Mouse (Mus musculus): ENCODE measurements around the gene Esrra. TPM values are rescaled to one million over a fixed set of nuclear protein-coding genes. Genes with fewer than 3 reads are reported as not detected.

The Esrra gene
- 55.6 and 62.2 TPM in 2 replicates for polyA plus RNA-seq (2012)

GRCm38 (mm10) chr19:6921647-6922567, at the start of gene Esrra:
TSS of gene Esrra (minus strand) at chr19:6921813.

GRCm38 (mm10) chr19:6942249-6942691, 20.7 kb upstream of the Esrra start, which contains the start of gene Gpr137:
TSS of gene Gpr137 (minus strand) at chr19:6942480.

GRCm38 (mm10) chr19:6941372-6942248, 20.0 kb upstream of the Esrra start, which contains the start of gene Bad:
TSS of gene Bad (plus strand) at chr19:6941861.

GRCm38 (mm10) chr19:6934195-6934977, 12.8 kb upstream of the Esrra start, which contains the start of gene Kcnk4:
TSS of gene Kcnk4 (minus strand) at chr19:6934515.

GRCm38 (mm10) chr19:6925307-6925573, 3.6 kb upstream of the Esrra start, which contains the start of gene Catsperz:
TSS of gene Catsperz (minus strand) at chr19:6925380.

GRCm38 (mm10) chr19:6909507-6910289, 11.9 kb downstream of the Esrra start, which contains the start of the genes Trmt112 and Prdx5:
TSS of gene Trmt112 (plus strand) at chr19:6909698.
TSS of gene Prdx5 (minus strand) at chr19:6910106.

Other genes with a start within 250 kb of the Esrra start
- 33.4 and 34.4 TPM in 2 replicates for gene Rps6ka4, start 81.2 kb downstream of the Esrra start, polyA plus RNA-seq (2012)
- 90.5 and 124 TPM in 2 replicates for gene Ccdc88b, start 63.6 kb downstream of the Esrra start, polyA plus RNA-seq (2012)
- 198 and 202 TPM in 2 replicates for gene Trmt112, start 12.1 kb downstream of the Esrra start, polyA plus RNA-seq (2012)
- gene Prdx5, start 11.7 kb downstream of the Esrra start, polyA plus RNA-seq (2012): 539 and 682 TPM in 2 replicates
- 0.43 TPM in 1 of 2 replicates, not detected in the other for gene Catsperz, start 3.6 kb upstream of the Esrra start, polyA plus RNA-seq (2012)
- 0.02 TPM in 2 replicates for gene Kcnk4, start 12.7 kb upstream of the Esrra start, polyA plus RNA-seq (2012)
- gene Bad, start 20.0 kb upstream of the Esrra start, polyA plus RNA-seq (2012): 87.8 and 89.7 TPM in 2 replicates
- 59.4 and 67.4 TPM in 2 replicates for gene Gpr137, start 20.7 kb upstream of the Esrra start, polyA plus RNA-seq (2012)
- gene Ppp1r14b, start 53.2 kb upstream of the Esrra start, polyA plus RNA-seq (2012): 492 and 511 TPM in 2 replicates
- gene Plcb3, start 54.7 kb upstream of the Esrra start, polyA plus RNA-seq (2012): 25.3 and 36.0 TPM in 2 replicates
- 373 and 400 TPM in 2 replicates for gene Fkbp2, start 58.7 kb upstream of the Esrra start, polyA plus RNA-seq (2012)
- 105 and 119 TPM in 2 replicates for gene Vegfb, start 65.8 kb upstream of the Esrra start, polyA plus RNA-seq (2012)
- gene Dnajc4, start 70.8 kb upstream of the Esrra start, polyA plus RNA-seq (2012): 18.0 and 21.8 TPM in 2 replicates
- 14.0 and 16.0 TPM in 2 replicates for gene Nudt22, start 74.3 kb upstream of the Esrra start, polyA plus RNA-seq (2012)
- 1.1 and 1.7 TPM in 2 replicates for gene Trpt1, start 74.3 kb upstream of the Esrra start, polyA plus RNA-seq (2012)
- 645 and 679 TPM in 2 replicates for gene Fermt3, start 97.7 kb upstream of the Esrra start, polyA plus RNA-seq (2012)
- 123 and 137 TPM in 2 replicates for gene Stip1, start 118.2 kb upstream of the Esrra start, polyA plus RNA-seq (2012)
- gene Macrod1, start 135.0 kb upstream of the Esrra start, polyA plus RNA-seq (2012): 87.5 and 120 TPM in 2 replicates
- 0.02 TPM in 1 of 2 replicates, not detected in the other for gene Flrt1, start 183.9 kb upstream of the Esrra start, polyA plus RNA-seq (2012)

Data from megakaryocyte-erythroid progenitor cell, adult 5 weeks (primary cell).